Mouse (Mus musculus): ENCODE results near the gene Cald1. TPM values are rescaled to one million over a fixed set of nuclear protein-coding genes. Genes with fewer than 3 reads are reported as not detected.

Cald1 gene
- polyA plus RNA-seq, 1 experiment from 2014 or later, result 161 TPM

DNA sequence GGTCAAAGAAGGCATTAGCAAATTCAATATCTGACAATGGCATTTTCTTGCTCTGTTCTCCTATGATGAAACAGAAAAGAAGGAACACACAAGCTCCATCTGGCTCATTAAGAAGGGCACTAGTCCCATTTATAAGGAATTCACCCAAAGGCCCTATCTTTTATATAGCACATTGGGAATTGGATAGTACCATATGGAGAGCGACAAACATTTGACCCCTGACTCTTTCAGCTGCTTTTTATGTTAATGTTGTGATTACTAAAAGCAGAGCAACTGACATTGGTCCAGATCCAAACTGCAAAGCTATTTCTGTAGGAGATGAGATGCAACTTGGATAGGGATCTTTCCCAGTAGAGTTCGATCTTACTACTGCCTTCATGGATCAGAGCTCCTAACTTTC, 160.0 kb downstream of the Cald1 start:
- Histone ChIP-seq H3K27me3 (replicated peaks) (no peaks in the 10 kb centered on the region), H3K9me3 (replicated peaks) (no peaks in the 10 kb centered on the region), H3K9ac (no peak overlapping the region), H3K4me3 (no peak overlapping the region), H3K27ac (ENCODE audit: poor library complexity, severe bottlenecking) (no peak overlapping the region), H3K36me3 (peaks cover 80% of the 10 kb centered on the region), H3K4me2 (no peak overlapping the region), H3K4me1 (replicated peaks) (no peaks in the 10 kb centered on the region)
- 90% methylated on average over 2 of the region's 2 CpGs for WGBS
- no peak for ATAC-seq (ENCODE audit: insufficient number of reproducible peaks, low FRiP score)

DNA sequence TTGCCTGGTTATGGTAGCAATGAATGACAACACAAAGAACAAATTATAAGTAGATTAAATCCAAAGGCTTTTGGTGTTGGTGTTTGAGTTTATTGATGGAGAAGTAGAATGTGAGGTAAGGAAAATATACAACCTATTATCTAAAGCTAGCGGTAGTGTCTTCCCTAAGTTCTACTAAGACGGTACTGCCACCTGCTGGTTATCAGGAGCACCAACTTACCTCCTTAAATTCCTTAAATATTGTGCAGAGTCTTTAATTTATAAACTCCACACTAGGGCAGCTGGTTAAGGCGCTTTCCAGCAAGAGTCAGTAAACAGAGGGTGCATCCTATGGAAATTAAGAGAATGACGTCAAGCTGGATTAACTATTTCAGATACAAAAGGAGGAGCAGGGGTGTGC, 161.7 kb downstream of the Cald1 start:
- Histone ChIP-seq H3K9ac (no peak overlapping the region), H3K9me3 (replicated peaks) (no peaks in the 10 kb centered on the region), H3K27ac (ENCODE audit: poor library complexity, severe bottlenecking) (no peak overlapping the region), H3K36me3 (peaks cover 90% of the 10 kb centered on the region), H3K27me3 (replicated peaks) (no peaks in the 10 kb centered on the region), H3K4me1 (replicated peaks) (no peaks in the 10 kb centered on the region), H3K4me2 (no peak overlapping the region), H3K4me3 (no peak overlapping the region)
- WGBS, result 41% methylated on average over 4 of the region's 4 CpGs
- ATAC-seq (ENCODE audit: insufficient number of reproducible peaks, low FRiP score), result no peak

DNA sequence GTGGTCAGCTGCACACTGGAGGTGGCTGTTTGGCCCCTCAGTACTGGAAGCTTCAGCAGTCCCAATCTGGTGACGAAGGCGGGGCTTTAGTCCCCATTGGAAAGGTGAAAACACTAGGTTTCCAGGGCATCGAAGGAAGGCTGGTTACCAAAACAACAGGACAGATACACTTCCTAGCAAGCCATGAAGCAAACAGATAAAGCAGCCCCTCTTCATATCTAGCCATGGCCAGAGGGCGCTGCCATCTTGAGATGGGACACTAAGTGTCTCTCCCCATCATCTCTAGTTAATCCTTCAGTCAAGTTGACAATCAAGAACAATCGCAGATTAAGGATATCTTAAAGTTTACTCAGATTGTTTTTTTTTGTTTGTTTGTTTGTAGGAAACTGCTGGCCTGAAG, 167.4 kb downstream of the Cald1 start:
- Histone ChIP-seq H3K9me3 (replicated peaks) (no peaks in the 10 kb centered on the region), H3K9ac (no peak overlapping the region), H3K4me3 (no peak overlapping the region), H3K4me2 (no peak overlapping the region), H3K27ac (ENCODE audit: poor library complexity, severe bottlenecking) (no peak overlapping the region), H3K36me3 (peaks cover 76% of the 10 kb centered on the region), H3K27me3 (replicated peaks) (no peaks in the 10 kb centered on the region), H3K4me1 (replicated peaks) (peaks cover 5% of the 10 kb centered on the region)
- ATAC-seq (ENCODE audit: insufficient number of reproducible peaks, low FRiP score), result no peak
- WGBS, result 81% methylated on average over 5 of the region's 5 CpGs

DNA sequence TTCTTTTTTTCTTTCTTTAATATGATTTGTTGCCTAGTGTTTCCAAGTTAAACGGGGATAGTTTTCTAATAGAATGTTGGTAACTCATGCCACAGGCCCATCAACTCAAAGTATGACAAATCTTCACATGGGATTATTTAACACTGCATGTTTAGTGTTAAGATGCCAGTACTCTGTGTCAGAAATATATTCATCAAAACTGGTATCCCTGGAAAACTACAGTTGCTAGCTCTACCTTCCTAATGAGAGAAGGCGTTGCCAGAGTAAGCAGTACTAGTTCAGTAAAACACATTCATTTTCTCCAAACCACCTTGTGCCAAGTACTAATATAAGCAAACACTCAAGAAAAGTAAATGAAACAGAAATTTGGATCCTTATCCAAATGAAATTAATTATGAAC, 171.7 kb downstream of the Cald1 start:
- Histone ChIP-seq H3K4me1 (replicated peaks) (peaks cover 13% of the 10 kb centered on the region), H3K27ac (ENCODE audit: poor library complexity, severe bottlenecking) (peak overlapping the region; percentile 51), H3K4me3 (no peak overlapping the region), H3K9ac (no peak overlapping the region), H3K9me3 (replicated peaks) (no peaks in the 10 kb centered on the region), H3K36me3 (peaks cover 67% of the 10 kb centered on the region), H3K27me3 (replicated peaks) (no peaks in the 10 kb centered on the region), H3K4me2 (no peak overlapping the region)
- WGBS, result 91% methylated on average over 2 of the region's 2 CpGs
- no peak for ATAC-seq (ENCODE audit: insufficient number of reproducible peaks, low FRiP score)

DNA sequence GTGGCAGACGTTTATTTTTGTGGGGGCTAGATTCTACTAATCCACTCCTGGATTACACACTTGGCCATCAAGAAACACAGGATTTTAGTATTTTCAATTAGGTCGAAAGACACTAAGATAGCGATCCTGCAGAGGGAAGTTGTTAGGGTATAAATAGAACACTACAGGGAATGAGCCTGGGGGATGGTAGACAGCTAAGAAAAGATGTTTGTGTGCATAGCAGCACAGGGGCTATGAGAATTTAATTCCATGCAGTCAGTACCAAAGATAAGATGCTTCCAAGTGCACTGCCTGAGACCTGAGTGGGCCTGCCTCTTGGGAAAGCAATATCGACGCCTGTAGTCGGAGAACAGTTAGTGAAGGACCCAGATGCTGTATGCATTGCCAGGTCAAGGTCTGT, 172.2 kb downstream of the Cald1 start:
- Histone ChIP-seq H3K4me2 (no peak overlapping the region), H3K27me3 (replicated peaks) (no peaks in the 10 kb centered on the region), H3K4me3 (no peak overlapping the region), H3K36me3 (peaks cover 63% of the 10 kb centered on the region), H3K4me1 (replicated peaks) (peaks cover 13% of the 10 kb centered on the region), H3K27ac (ENCODE audit: poor library complexity, severe bottlenecking) (peak overlapping the region; percentile 78), H3K9ac (no peak overlapping the region), H3K9me3 (replicated peaks) (no peaks in the 10 kb centered on the region)
- WGBS, result 36% methylated on average over 6 of the region's 6 CpGs
- ATAC-seq (ENCODE audit: insufficient number of reproducible peaks, low FRiP score), result peak; percentile 64; the same call in 1 of the 2 replicates

DNA sequence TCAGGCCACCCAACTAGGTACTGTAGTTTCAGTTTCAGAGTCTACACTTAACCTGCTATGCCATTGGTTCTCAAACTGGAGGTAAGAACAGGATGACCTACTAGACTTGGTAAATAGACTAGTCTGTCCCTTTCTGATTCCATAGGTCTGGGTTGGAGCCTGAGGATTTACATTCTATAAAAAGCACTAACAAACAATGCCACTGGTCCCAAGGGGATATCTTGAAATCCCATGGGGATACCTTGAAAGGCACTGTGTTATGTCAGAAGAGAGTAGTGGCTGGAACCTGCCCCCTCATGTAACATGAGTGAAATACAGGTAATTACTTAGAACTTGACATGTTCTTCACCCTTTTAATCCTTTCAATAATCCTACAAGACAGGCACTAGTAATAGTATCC, 178.1 kb downstream of the Cald1 start:
- H3K27me3 ChIP-seq (replicated peaks), result no peaks in the 10 kb centered on the region
- H3K9me3 ChIP-seq (replicated peaks), result no peaks in the 10 kb centered on the region
- ATAC-seq (ENCODE audit: insufficient number of reproducible peaks, low FRiP score), result no peak
- H3K4me1 ChIP-seq (replicated peaks), result peaks cover 3% of the 10 kb centered on the region; the same call in 1 of the 2 replicates
- no peak overlapping the region for H3K4me2 ChIP-seq
- no peak overlapping the region for H3K9ac ChIP-seq
- no peak overlapping the region for H3K4me3 ChIP-seq
- H3K36me3 ChIP-seq, result peaks cover 24% of the 10 kb centered on the region
- no peak overlapping the region for H3K27ac ChIP-seq (ENCODE audit: poor library complexity, severe bottlenecking)

DNA sequence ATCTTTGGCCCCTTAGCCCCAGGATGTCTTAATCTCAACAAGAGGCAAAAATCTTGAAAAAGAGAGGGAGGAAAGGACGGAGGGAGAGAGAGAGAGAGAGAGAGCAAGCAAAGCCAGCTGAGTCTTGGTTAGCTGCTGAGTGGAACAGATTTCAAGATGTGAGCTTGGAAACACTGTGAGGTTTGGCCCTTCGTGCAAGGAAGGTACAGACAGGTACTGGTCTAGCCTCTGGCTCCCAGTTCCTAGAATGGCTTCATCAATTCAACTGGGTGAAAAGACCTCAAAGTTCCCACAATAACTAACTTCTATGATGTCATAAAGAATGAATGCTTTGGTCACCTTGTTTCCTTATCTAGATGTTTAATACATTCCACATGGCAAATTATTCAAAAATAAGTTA, 178.8 kb downstream of the Cald1 start:
- H3K9me3 ChIP-seq (replicated peaks), result no peaks in the 10 kb centered on the region
- WGBS, result 70% methylated on average over 2 of the region's 2 CpGs
- no peak for ATAC-seq (ENCODE audit: insufficient number of reproducible peaks, low FRiP score)
- peaks cover 19% of the 10 kb centered on the region for H3K36me3 ChIP-seq
- H3K27me3 ChIP-seq (replicated peaks), result no peaks in the 10 kb centered on the region
- H3K9ac ChIP-seq, result no peak overlapping the region
- 0 out of 2 replicates have a peak overlapping the region, but pooled peaks have one; percentile 6 for H3K27ac ChIP-seq (ENCODE audit: poor library complexity, severe bottlenecking)
- peaks cover 3% of the 10 kb centered on the region; the same call in 1 of the 2 replicates for H3K4me1 ChIP-seq (replicated peaks)
- no peak overlapping the region for H3K4me3 ChIP-seq
- H3K4me2 ChIP-seq, result no peak overlapping the region

DNA sequence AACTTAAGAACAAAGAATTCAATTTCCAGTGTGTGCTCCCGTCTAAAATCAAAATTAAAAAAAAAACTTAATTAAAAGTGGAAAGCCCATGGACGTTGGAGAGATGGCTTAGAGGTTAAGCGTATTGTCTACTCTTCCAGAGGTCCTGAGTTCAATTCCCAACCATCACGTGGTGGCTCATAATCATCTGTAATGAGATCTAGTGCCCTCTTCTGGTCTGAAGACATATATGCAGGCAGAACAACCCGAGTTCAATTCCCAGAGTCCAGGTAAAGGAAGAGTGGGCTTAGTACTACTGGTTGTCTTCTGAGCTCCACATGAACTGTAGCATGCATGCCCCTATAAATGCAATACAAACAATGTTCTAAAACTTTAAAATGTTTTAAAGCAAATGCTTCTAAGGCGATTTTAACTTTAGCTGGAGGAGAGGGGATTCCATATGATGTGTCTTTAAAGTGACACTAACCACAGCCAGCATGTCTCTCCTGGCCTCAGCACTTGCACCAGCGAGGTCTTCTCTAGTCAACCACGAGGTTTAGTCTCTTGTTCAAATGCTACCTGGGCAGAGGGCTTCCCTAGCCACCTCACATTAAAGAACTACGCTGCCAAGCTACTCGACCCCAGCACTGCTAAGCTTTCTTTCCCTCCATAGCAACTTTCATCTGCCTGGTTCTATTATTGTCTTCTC, 179.8 kb downstream of the Cald1 start:
- no peaks in the 10 kb centered on the region for H3K9me3 ChIP-seq (replicated peaks)
- WGBS, result 67% methylated on average over 10 of the region's 10 CpGs
- H3K4me2 ChIP-seq, result no peak overlapping the region
- H3K27ac ChIP-seq (ENCODE audit: poor library complexity, severe bottlenecking), result no peak overlapping the region
- no peak overlapping the region for H3K4me3 ChIP-seq
- no peaks in the 10 kb centered on the region for H3K27me3 ChIP-seq (replicated peaks)
- no peak overlapping the region for H3K9ac ChIP-seq
- peaks cover 11% of the 10 kb centered on the region for H3K36me3 ChIP-seq
- H3K4me1 ChIP-seq (replicated peaks), result peaks cover under 1% of the 10 kb centered on the region; the same call in 1 of the 2 replicates
- ATAC-seq (ENCODE audit: insufficient number of reproducible peaks, low FRiP score), result no peak

DNA sequence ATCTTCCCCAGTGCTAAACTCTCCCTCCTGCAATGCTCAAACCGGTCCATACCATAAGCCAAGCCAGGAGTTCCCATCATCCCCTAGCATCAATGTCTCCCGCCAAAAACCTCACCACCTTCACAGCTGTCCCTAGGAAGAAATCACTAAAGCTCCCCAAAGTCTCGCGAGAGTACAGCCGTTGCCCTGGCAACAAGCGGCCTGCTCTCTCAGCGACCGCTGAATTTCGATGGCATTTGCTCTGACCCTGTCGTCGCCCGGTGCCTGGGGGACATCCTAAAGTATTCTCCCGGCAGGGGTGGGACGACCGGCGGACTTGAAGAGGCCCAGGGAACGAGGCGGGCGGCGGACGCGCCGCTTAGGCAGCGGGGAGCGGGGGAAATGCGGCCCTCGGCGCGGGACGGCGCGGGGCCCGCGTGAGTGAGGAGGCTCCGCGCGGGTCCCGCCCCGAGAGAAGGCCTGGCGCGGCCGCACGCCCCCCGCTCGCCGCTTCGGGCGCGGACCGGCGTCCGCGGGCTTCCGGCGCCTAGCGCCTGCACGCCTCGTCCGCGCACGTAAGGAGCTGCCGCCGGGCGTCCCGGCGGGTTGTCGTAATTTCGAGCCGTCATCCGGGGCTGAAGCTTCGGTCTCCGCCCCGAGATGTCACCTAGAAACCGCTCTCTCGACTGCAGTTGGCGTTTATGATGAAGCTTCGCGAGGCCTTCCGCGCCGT, 182.1 kb downstream of the Cald1 start, which contains the start of gene Agbl3:
Gene Agbl3 (plus strand): TSS at position 202 of the 712 bp plus-strand sequence.
- Histone ChIP-seq H3K36me3 (peaks cover 2% of the 10 kb centered on the region; the same call in 1 of the 2 replicates), H3K4me1 (replicated peaks) (no peaks in the 10 kb centered on the region), H3K4me3 (peak within 1 kb of the TSS; percentile 74), H3K9ac (peak within 1 kb of the TSS; percentile 89), H3K27ac (ENCODE audit: poor library complexity, severe bottlenecking) (peak within 1 kb of the TSS; percentile 98), H3K4me2 (peak within 1 kb of the TSS; percentile 73), H3K9me3 (replicated peaks) (no peaks in the 10 kb centered on the region), H3K27me3 (replicated peaks) (no peaks in the 10 kb centered on the region)
- peak; percentile 92 for ATAC-seq (ENCODE audit: insufficient number of reproducible peaks, low FRiP score)
- under 1% methylated on average over 66 of the region's 81 CpGs for WGBS

DNA sequence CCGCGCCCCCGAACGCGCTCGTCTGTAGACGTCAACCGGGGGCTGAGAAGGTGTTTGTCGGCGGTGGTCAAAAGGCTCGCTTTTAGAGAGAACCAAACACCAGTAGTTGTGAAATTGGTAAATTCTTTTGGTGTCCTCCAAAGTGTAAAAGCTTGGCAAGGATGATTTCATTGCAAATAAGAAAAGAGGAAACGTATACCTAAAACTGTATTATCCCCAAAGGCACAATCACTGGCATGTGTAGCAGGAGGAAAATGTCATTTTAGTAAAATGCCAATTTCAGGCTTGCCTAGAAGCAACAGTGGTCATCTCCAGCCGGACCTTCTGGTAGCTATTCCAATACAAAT, 182.6 kb downstream of the Cald1 start:
- 5% methylated on average over 13 of the region's 13 CpGs for WGBS
- peak overlapping the region; percentile 73 for H3K4me2 ChIP-seq
- ATAC-seq (ENCODE audit: insufficient number of reproducible peaks, low FRiP score), result no peak

DNA sequence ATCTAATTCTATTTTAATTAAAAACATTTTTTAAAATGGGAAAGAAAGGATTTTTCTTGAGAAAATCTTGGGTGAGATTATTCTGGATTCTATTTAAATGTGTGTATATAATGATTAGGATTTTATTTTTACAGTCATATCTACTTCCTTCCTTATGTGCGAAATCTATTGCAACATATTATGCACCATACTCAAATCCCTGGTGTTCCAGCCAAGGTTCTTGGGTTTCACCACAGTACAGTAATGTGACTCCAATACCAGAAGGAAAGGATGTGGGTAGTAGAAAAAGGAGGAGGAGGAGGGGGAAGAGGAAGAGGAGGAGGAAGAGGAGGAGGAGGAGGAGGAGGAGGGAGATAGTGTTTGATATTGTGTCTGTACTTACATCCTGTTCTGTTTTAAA, 184.2 kb downstream of the Cald1 start:
- ATAC-seq (ENCODE audit: insufficient number of reproducible peaks, low FRiP score), result no peak
- WGBS, result 73% methylated on average over 1 of the region's 1 CpGs
- H3K36me3 ChIP-seq, result peaks cover 9% of the 10 kb centered on the region
- H3K9ac ChIP-seq, result no peak overlapping the region
- no peaks in the 10 kb centered on the region for H3K9me3 ChIP-seq (replicated peaks)
- H3K27me3 ChIP-seq (replicated peaks), result no peaks in the 10 kb centered on the region
- no peak overlapping the region for H3K4me2 ChIP-seq
- no peaks in the 10 kb centered on the region for H3K4me1 ChIP-seq (replicated peaks)
- no peak overlapping the region for H3K4me3 ChIP-seq
- H3K27ac ChIP-seq (ENCODE audit: poor library complexity, severe bottlenecking), result no peak overlapping the region

More for the DNA sequence above, 182.6 kb downstream of the Cald1 start:
- no peaks in the 10 kb centered on the region for H3K9me3 ChIP-seq (replicated peaks)
- H3K9ac ChIP-seq, result peak overlapping the region; percentile 89
- H3K36me3 ChIP-seq, result peaks cover 7% of the 10 kb centered on the region
- H3K4me1 ChIP-seq (replicated peaks), result no peaks in the 10 kb centered on the region
- H3K27ac ChIP-seq (ENCODE audit: poor library complexity, severe bottlenecking), result peak overlapping the region; percentile 98
- H3K4me3 ChIP-seq, result peak overlapping the region; percentile 74
- H3K27me3 ChIP-seq (replicated peaks), result no peaks in the 10 kb centered on the region
